Mouse (Mus musculus) intestine, embryonic 16.5 days (tissue): ENCODE results near the gene Tor3a. TPM values are rescaled to one million over a fixed set of nuclear protein-coding genes. Genes with fewer than 3 reads are reported as not detected.

Experiments used
- ATAC-seq: fragments of 200-750 bp; cut with Nextera tagmentation; 2 replicates; pipeline ENCODE4 v1.8.0; 2017; ENCODE audit warnings: moderate TSS enrichment, moderate library complexity
- H3K27ac ChIP-seq: fragments of 300-500 bp; sonication (generic); 2 replicates; pipeline ENCODE4 v1.5.1; 2014; ENCODE audit warnings: mild to moderate bottlenecking, low read length
- H3K27me3 ChIP-seq: fragments of 300-500 bp; sonication (generic); replicated peaks from 2 replicates; pipeline ENCODE4 v1.6.1; 2014; ENCODE audit warnings: low read length, control low read depth, mixed read lengths; ENCODE audit not compliant: control insufficient read depth, insufficient read depth
- H3K36me3 ChIP-seq: fragments of 300-500 bp; sonication (generic); 2 replicates; pipeline ENCODE4 v1.6.1; 2014; ENCODE audit warnings: low read length, control low read depth; ENCODE audit not compliant: control insufficient read depth, insufficient read depth
- H3K4me1 ChIP-seq: fragments of 300-500 bp; sonication (generic); 2 replicates; pipeline ENCODE4 v1.6.1; 2014; ENCODE audit warnings: low read length, control low read depth, mixed read lengths; ENCODE audit not compliant: control insufficient read depth, insufficient read depth
- H3K4me2 ChIP-seq: fragments of 300-500 bp; sonication (generic); 2 replicates; pipeline ENCODE4 v1.6.1; 2014; ENCODE audit warnings: low read depth, low read length, control low read depth
- H3K4me3 ChIP-seq: fragments of 300-500 bp; sonication (generic); 2 replicates; pipeline ENCODE4 v1.5.1; 2014; ENCODE audit warnings: mild to moderate bottlenecking, low read length
- H3K9ac ChIP-seq: fragments of 300-500 bp; sonication (generic); 2 replicates; pipeline ENCODE4 v1.6.1; 2014; ENCODE audit warnings: low read depth, low read length
- H3K9me3 ChIP-seq: fragments of 300-500 bp; sonication (generic); 2 replicates; pipeline ENCODE4 v1.6.1; 2016; ENCODE audit warnings: low read length, control low read depth; ENCODE audit not compliant: control insufficient read depth
- WGBS: fragments of 180-500 bp; shearing (Covaris S2); extraction: QIAGEN DNeasy Blood & Tissue Kit; methylation state at CpG from one replicate; pipeline ENCODE4 v1.1.7; 2014; 5-methylcytosine and 5-hydroxymethylcytosine counted together
- polyA plus RNA-seq: library from polyadenylated mRNA; unstranded; fragments of >200 nt; fragmentation: Nextera tagmentation; extraction: Ambion mirVana; gene quantifications from 2 replicates; pipeline ENCODE4 v1.2.1, GENCODE M21; 2015

The Tor3a gene
- 6.8 and 7.0 TPM in 2 replicates for polyA plus RNA-seq

- no peak within 1 kb of the TSS for H3K27ac ChIP-seq
- H3K36me3 ChIP-seq: no peaks in the 10 kb centered on the region; the same call in 1 of the 2 replicates
- peak within 1 kb of the TSS; percentile 97 for H3K4me2 ChIP-seq
- peak; percentile 90 for ATAC-seq
- H3K9ac ChIP-seq: peak within 1 kb of the TSS; percentile 78
- peak within 1 kb of the TSS; percentile 72 for H3K4me3 ChIP-seq
- no peaks in the 10 kb centered on the region for H3K27me3 ChIP-seq
- H3K4me1 ChIP-seq: peaks cover 4% of the 10 kb centered on the region; the same call in 1 of the 2 replicates
- 8% methylated on average over 37 of the region's 37 CpGs for WGBS
- no peaks in the 10 kb centered on the region for H3K9me3 ChIP-seq
Measured at GRCm38 (mm10) chr1:156674195-156675000, at the start of gene Tor3a. Tor3a (minus strand) TSS chr1:156674356.

DNA sequence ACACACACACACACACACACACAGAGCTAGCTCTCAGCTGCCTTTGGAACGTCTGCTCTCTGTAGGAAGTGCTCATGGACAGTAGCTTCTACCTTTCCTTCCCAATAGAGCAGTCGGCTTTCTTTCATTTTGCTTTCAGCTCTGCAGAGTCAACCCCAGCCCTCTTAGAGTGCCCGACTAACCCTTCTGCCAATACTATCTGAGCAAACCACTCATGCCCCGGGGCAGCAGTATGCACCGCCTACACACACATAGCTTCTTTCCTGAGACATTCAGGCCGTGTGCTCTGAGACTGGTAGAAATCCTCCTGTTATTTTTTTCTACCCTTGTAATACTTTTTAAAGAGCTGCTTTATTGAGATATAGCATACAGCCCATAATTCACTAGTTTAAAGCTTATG, 47.9 kb upstream of the Tor3a start:
- Histone ChIP-seq H3K4me1 (peaks cover 12% of the 10 kb centered on the region), H3K27me3 (no peaks in the 10 kb centered on the region), H3K4me2 (no peak overlapping the region), H3K9me3 (no peaks in the 10 kb centered on the region), H3K4me3 (no peak overlapping the region), H3K9ac (no peak overlapping the region), H3K27ac (no peak overlapping the region), H3K36me3 (no peaks in the 10 kb centered on the region)
- no peak for ATAC-seq
- 59% methylated on average over 6 of the region's 6 CpGs for WGBS

- peak overlapping the region; percentile 59; the same call in 1 of the 2 replicates for H3K4me2 ChIP-seq
Measured at GRCm38 (mm10) chr1:156720046-156720445, 45.9 kb upstream of the Tor3a start.

GRCm38 (mm10) chr1:156718950-156719805, 45.0 kb upstream of the Tor3a start, which contains the start of gene Fam20b:
Fam20b (minus strand) TSS chr1:156719086.
- Histone ChIP-seq H3K9ac (peak within 1 kb of the TSS; percentile 98), H3K4me3 (peak within 1 kb of the TSS; percentile 94), H3K27ac (peak within 1 kb of the TSS; percentile 98), H3K36me3 (no peaks in the 10 kb centered on the region), H3K4me2 (peak within 1 kb of the TSS; percentile 63), H3K27me3 (no peaks in the 10 kb centered on the region), H3K9me3 (no peaks in the 10 kb centered on the region), H3K4me1 (peaks cover 16% of the 10 kb centered on the region)
- peak; percentile 95 for ATAC-seq
- WGBS: under 1% methylated on average over 39 of the region's 47 CpGs

More at GRCm38 (mm10) chr1:156720046-156720445, 45.9 kb upstream of the Tor3a start:
- WGBS: 69% methylated on average over 4 of the region's 4 CpGs
- ATAC-seq: no peak
- no peaks in the 10 kb centered on the region for H3K27me3 ChIP-seq
- no peaks in the 10 kb centered on the region for H3K9me3 ChIP-seq
- H3K4me1 ChIP-seq: peaks cover 16% of the 10 kb centered on the region
- no peak overlapping the region for H3K9ac ChIP-seq
- no peaks in the 10 kb centered on the region for H3K36me3 ChIP-seq
- peak overlapping the region; percentile 50; the same call in 1 of the 2 replicates for H3K27ac ChIP-seq
- no peak overlapping the region for H3K4me3 ChIP-seq

- ATAC-seq: peak; percentile 48
- Histone ChIP-seq H3K9ac (peak overlapping the region; percentile 98), H3K36me3 (no peaks in the 10 kb centered on the region), H3K9me3 (no peaks in the 10 kb centered on the region), H3K27ac (peak overlapping the region; percentile 98), H3K4me2 (peak overlapping the region; percentile 63), H3K4me1 (peaks cover 16% of the 10 kb centered on the region), H3K4me3 (peak overlapping the region; percentile 94), H3K27me3 (no peaks in the 10 kb centered on the region)
- under 1% methylated on average over 57 of the region's 73 CpGs for WGBS
Measured at GRCm38 (mm10) chr1:156718286-156718949, 44.3 kb upstream of the Tor3a start.

- 9% methylated on average over 13 of the region's 13 CpGs for WGBS
Measured at GRCm38 (mm10) chr1:156717751-156718285, 43.7 kb upstream of the Tor3a start.

GRCm38 (mm10) chr1:156716681-156717080, 42.5 kb upstream of the Tor3a start:
- Histone ChIP-seq H3K4me3 (0 out of 2 replicates have a peak overlapping the region, but pooled peaks have one; percentile 14), H3K36me3 (no peaks in the 10 kb centered on the region), H3K4me1 (peaks cover 16% of the 10 kb centered on the region), H3K9ac (no peak overlapping the region), H3K27me3 (no peaks in the 10 kb centered on the region), H3K27ac (peak overlapping the region; percentile 72; the same call in 1 of the 2 replicates), H3K4me2 (peak overlapping the region; percentile 35), H3K9me3 (no peaks in the 10 kb centered on the region)
- 75% methylated on average over 6 of the region's 6 CpGs for WGBS
- no peak for ATAC-seq

More at GRCm38 (mm10) chr1:156717751-156718285, 43.7 kb upstream of the Tor3a start:
- peak overlapping the region; percentile 98 for H3K27ac ChIP-seq
- peak overlapping the region; percentile 63 for H3K4me2 ChIP-seq
- H3K9me3 ChIP-seq: no peaks in the 10 kb centered on the region
- no peaks in the 10 kb centered on the region for H3K27me3 ChIP-seq
- peaks cover 16% of the 10 kb centered on the region for H3K4me1 ChIP-seq
- peak overlapping the region; percentile 98 for H3K9ac ChIP-seq
- H3K4me3 ChIP-seq: peak overlapping the region; percentile 94
- peak; percentile 10; the same call in 1 of the 2 replicates for ATAC-seq
- H3K36me3 ChIP-seq: no peaks in the 10 kb centered on the region

DNA sequence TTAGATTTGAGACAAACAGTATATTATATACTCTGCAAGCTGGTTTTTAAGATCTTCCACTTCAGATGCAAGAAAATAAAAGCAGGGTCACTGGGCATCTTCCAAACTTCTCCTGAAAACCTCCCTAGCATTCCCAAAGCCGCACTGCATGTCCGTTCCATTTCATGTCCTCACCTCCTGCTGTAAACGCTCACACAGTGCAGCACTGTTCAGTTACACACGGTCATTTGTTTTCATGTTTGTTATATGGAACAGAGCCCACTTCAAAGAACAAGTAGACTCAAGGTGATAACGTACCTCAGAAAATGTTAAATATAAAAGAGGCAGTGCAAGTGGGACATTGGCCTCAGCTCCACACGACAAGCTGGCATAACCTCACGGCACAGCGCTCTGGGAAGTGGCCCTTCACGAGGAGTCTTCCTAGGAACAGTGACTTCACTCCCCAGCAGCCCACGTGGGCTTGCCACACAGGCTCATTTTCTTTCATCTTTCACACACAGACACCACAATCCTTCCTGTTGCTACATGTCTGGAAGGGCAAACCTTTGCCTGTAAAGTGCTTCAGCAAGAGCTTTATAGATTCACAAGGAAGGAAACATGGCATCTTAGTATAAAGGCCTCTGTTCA, 36.4 kb upstream of the Tor3a start:
- peak; percentile 24; the same call in 1 of the 2 replicates for ATAC-seq
- no peak overlapping the region for H3K4me2 ChIP-seq
- H3K27ac ChIP-seq: no peak overlapping the region
- peaks cover 5% of the 10 kb centered on the region; the same call in 1 of the 2 replicates for H3K36me3 ChIP-seq
- no peak overlapping the region for H3K4me3 ChIP-seq
- WGBS: 66% methylated on average over 10 of the region's 10 CpGs
- H3K27me3 ChIP-seq: no peaks in the 10 kb centered on the region
- H3K9me3 ChIP-seq: no peaks in the 10 kb centered on the region
- H3K4me1 ChIP-seq: 0 out of 2 replicates have a peak, but pooled peaks cover under 1% of the 10 kb centered on the region
- no peak overlapping the region for H3K9ac ChIP-seq
